Mouse (Mus musculus) mesoderm, embryonic 11.5 days (tissue): Measurements from ENCODE around the gene Gm3336.

Experiments
- DNase-seq: peaks from one replicate; pipeline ENCODE4 v3.0.0-alpha.2; 2012; ENCODE audit warnings: low read depth, low spot score

The Gm3336 gene

GRCm38 (mm10) chr8:70695318-70696018 is 22.9 kb upstream of the Gm3336 start:
- no peak for DNase-seq

GRCm38 (mm10) chr8:70696019-70696885 is 22.1 kb upstream of the Gm3336 start:
- peak; percentile 81 for DNase-seq

DNA sequence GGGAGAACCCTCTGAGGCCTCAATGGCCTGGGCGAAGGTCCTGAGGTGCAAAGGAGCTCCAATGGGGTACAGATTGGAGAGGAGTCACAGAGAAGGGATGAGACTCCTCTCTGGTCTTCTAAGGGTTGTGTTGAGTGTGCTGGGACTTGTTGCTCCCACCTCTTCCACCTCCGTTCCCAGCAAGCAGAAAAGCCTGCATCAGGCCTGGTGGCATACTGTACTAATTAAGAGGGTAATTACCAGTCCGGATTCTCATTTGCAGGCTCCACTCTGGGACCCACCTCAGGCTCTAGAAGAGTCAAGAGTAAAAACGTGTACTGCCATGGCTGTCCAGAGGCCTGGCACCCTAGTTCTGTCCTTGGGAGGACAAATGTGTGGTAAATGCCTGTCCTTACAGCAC is 21.4 kb upstream of the Gm3336 start:
- no peak for DNase-seq

GRCm38 (mm10) chr8:70697366-70698250 is 20.7 kb upstream of the Gm3336 start:
- no peak for DNase-seq

DNA sequence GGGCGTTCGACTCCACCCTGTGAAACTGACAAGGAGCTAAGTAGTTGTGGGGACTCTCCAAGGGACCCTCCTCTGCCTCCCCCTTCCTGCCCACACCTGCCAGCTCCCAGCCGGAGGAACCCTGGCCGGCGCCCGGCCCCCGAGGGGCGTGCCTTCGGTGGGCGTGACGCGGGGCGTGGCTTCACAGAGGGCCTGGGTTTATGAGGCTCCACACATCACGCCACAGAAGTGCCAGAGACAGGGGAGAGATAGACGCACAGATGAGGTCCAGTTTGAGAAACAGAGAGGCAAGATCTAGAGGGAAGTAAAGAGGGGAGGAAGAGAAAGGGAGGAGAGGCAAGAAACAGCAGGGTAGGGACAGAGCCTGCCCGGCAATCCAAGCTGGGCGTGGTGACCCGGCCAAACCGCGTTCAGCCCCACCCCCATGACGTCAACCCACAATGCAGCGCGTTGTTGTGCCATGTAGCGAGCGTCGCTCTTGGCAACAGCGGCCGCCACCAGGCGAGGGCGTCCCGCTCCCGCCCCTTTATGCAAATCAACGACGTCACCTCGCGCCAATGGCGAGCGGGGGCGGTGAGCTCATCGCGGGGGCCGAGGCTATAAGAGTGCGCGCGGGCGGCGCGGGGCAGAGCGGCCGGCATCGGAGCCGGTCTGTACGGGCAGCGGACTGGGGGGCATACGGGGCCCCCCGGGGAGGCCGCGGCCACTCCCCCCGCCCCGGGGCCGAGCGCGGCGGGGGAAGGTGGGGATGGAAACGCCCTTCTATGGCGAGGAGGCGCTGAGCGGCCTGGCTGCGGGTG is 19.8 kb upstream of the Gm3336 start, which contains the start of gene Jund:
Jund (plus strand) TSS at position 640 of the 800 bp plus-strand sequence.
- DNase-seq: peak; percentile 100

DNA sequence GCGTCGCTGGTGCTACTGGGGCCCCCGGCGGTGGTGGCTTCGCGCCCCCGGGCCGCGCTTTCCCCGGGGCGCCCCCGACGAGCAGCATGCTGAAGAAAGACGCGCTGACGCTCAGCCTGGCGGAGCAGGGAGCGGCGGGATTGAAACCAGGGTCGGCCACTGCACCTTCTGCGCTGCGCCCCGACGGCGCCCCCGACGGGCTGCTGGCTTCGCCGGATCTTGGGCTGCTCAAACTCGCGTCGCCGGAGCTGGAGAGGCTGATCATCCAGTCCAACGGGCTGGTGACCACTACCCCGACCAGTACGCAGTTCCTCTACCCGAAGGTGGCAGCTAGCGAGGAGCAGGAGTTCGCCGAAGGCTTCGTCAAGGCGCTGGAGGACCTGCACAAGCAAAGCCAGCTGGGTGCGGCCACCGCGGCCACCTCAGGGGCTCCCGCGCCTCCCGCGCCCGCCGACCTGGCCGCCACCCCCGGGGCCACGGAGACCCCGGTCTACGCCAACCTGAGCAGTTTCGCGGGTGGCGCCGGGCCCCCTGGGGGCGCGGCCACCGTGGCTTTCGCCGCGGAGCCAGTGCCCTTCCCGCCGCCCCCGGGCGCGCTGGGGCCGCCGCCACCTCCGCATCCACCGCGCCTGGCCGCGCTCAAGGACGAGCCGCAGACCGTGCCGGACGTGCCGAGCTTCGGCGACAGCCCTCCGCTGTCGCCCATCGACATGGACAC is 19.1 kb upstream of the Gm3336 start:
- DNase-seq: no peak

DNA sequence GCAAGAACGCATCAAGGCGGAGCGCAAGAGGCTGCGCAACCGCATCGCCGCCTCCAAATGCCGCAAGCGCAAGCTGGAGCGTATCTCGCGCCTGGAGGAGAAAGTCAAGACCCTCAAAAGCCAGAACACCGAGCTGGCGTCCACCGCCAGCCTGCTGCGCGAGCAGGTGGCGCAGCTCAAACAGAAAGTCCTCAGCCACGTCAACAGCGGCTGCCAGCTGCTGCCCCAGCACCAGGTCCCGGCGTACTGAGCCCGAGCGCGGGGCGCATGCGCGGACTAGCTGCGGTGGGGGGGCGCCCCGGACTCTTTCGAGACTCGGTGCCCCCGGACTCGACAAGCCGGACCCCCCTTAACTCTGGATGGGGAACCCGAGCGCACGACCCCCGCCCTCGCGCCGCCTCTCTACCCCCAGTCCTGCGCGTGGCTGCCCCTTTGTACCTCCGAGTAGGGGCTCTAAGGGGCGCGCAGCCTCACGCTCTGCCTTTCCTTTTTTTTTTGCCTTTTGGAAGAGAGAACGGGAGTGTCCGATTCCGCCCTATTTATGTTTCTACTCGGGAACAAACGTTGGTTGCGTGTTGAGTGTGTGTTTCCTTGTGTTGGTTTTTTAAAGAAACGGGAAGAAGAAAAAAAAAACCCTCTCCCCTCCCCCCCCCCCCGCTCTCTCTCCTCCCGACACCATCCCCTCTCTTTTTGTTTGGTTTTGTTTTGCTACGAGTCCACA is 18.3 kb upstream of the Gm3336 start:
- peak; percentile 87 for DNase-seq

DNA sequence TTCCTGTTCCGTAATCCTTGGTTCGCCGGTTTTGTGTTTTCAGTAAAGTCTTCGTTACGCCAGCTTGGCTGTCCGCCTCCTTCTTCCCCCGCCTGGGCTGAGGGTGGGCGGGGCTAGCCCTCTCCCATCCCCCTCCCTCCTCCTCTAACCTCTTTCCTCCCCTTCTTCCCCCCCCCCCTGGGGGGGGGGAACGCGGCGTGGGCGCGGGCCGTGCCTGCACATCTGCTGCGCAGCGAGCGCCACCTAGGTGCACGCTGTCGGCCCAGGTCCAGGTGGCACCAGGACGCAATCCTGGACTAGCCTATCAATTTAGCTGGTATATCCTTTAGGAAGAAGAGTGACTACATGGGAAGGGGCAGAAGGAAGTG is 17.8 kb upstream of the Gm3336 start:
- peak; percentile 94 for DNase-seq

DNA sequence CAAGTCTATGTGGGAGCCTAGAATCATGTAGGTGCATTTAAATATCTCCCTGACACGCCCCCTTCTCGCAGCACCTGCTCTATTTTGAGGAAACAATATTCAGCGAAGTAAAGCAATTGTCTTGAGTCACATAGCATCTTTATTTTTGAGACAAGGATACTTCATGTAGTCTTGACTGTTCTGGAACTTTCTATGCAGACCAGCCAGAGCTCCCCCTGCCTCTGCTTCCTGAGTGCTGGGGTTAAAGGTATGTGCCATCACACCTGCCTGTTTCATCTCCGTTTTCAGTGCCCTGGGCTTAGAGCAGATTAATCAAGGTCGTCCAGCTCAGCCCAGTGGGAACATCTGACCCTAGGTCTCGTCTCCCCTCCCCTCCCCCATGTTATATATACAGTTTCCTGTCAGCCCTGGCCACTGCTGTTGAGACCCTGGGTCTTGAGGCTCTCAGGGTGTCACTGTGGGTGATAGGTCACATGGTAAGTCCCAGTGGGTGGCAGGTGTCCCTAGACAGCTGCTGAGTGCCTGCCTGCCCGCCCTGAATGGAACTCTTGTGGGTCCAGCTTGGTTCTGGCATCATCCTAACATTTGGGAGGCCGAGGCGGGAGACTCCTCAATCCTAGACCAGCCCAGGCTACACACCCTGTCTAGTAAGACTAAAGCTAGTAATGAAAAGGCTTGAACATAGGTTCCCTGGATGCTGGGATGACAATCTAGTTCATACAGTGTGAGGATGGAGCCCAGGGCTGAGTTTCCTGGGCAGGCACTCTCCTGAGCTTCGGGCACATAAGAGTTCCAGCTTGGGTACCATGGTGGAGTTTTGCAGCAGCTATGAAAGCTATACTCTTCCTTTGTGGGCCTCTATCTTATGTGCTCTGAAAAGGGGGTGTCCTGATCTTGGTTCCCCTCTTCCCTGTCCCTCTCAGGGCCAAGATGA is 17.0 kb upstream of the Gm3336 start:
- DNase-seq: no peak

GRCm38 (mm10) chr8:70701982-70702841 is 16.1 kb upstream of the Gm3336 start:
- no peak for DNase-seq

DNA sequence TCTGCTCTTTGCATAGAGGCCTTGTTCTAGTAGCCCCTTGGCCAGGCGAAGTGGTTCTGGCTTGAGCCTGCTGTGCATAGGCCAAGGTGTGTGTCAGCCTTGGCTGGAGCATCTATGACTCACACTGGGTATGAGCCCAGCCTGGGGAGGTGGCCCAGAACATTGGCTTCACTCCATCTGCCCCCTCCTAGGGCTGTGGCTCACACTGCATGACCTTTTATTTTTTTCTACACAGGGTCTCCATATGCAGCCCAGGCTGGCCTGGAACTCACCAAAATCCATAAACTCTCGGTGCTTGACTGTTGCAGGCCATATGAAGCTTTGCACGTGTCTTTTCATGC is 15.5 kb upstream of the Gm3336 start:
- DNase-seq: no peak

DNA sequence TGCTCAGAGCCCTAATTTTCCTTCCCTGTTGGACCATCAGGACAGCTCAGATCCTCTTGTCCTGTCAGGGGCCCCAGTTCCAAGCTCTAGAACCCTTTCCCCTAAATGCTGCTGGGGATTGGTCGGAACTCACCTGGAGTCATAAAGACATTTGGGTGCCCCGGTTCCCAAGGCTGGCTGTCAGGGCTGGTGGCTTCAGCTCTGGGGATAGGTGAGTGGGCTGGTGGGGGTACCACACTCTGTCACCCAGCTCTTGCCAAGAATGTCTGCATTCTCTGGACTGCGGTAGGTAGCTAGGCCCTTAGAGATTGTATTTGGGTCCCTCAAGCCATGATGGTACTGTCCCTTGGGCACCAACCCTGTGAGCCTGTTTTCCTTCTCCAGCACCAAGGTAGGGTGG is 15.1 kb upstream of the Gm3336 start, which contains the start of gene Iqcn:
Iqcn (plus strand) TSS at position 171 of the 400 bp plus-strand sequence.
- no peak for DNase-seq

DNA sequence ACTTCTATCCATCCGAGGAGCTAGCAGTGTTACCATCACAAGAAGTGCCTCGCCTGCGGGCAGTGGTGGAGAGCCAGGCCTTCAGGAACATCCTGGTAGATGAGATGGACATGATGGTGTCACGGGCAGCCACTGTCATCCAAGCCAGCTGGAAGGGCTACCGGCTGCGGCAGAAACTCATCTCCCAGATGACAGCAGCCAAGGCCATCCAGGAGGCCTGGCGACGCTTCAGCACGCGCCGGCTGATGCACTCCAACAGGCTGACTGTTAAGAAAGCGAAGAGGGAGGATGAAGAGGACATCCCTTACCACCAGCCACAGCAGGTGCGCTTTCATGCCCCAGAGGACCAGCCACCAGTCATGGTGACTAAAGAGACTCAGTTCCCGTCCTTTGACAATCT is 10.1 kb upstream of the Gm3336 start:
- no peak for DNase-seq

DNA sequence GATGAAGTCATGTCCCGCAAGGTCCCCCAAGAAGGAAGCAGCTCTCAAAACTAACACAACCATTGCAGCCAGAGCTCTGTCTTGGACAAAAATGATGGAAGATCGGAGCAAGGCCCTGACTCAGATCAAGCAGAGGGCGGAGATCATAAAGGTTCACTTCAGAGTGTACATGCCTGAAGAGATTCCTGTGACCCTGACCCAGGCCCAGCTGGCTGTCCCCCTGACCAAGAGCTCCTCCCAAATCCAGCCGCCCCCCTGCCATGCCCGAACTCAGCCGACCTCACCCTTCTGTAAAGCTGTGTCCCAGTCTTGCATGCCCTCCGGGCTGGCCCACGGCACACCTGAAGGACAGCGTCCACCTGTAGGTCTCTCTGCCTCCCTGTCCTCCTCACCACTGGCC is 8.5 kb upstream of the Gm3336 start:
- DNase-seq: no peak

DNA sequence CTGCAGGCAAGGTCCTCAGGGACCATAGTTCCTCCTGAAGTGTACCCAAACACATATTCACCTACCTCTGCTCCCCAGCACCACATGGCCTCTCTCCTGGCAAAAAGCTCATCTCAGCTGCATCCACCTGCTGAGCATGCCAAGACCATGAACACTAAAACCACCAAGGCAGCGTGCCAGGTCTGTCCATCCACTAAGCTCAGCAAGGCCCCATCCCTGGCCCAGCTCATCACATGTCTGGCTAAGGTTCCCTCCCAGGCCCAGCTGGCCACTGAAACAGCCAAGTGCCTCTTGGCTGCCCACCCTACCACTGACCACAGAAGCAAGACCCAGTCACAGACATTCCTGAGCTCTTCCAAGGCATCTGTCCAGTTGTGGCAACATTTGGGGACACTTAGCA is 8.0 kb upstream of the Gm3336 start:
- no peak for DNase-seq

DNA sequence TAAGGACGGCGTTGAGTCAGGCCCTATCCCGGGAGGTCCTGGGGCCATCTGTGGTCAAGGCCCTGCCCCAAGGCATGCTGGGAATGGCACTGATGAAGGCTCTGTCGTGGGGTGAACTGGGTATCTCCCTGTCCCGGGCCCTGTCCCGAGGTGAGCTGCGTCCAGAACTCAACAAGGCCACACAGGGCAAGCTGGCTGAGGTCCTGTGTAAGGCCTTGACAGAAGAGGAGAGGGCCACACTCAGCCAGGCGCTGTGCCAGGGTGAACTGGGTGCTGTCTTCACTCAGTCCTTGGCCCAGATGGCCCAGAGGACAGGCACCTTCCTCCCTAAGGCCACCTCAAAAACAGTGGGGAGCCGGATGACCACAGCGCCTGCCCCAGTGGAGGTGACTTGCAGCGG is 7.3 kb upstream of the Gm3336 start:
- no peak for DNase-seq

DNA sequence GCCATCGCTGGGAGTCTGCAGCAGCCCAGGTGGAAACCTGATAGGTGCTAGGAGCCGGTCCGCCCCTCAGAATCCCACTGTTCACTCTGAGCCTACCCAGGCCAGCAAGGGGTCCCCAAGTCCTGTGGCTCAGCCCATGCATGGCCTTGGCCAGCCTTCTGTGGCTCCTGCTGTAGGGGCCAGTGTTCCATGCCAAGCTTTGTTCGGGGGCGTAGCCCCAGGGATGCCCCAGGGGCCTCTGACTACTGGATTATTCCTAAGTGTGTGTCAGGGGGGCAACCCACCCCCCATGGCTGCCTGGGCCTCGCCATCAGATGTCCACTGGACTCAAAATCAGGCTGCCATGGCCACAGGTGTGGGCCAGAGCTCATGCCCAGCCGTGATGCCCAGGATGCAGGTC is 4.4 kb upstream of the Gm3336 start:
- no peak for DNase-seq

GRCm38 (mm10) chr8:70715086-70715485 is 3.3 kb upstream of the Gm3336 start:
- DNase-seq: no peak
